Mouse (Mus musculus) lung, postnatal 25 days (tissue): ENCODE data around the gene Scrn3.
A peak's percentile ranks its signal among the peaks of the same experiment; 100 is the strongest.

Experiments
- DNase-seq: peaks from one replicate; pipeline ENCODE4 v3.0.0; 2022; ENCODE audit warnings: low spot score

Scrn3 gene

GRCm38 (mm10) chr2:73275261-73276040 lies 37.0 kb upstream of the Scrn3 start:
- no peak for DNase-seq

GRCm38 (mm10) chr2:73276141-73276571 lies 36.2 kb upstream of the Scrn3 start:
- no peak for DNase-seq

GRCm38 (mm10) chr2:73277021-73277708 lies 35.2 kb upstream of the Scrn3 start:
- no peak for DNase-seq

DNA sequence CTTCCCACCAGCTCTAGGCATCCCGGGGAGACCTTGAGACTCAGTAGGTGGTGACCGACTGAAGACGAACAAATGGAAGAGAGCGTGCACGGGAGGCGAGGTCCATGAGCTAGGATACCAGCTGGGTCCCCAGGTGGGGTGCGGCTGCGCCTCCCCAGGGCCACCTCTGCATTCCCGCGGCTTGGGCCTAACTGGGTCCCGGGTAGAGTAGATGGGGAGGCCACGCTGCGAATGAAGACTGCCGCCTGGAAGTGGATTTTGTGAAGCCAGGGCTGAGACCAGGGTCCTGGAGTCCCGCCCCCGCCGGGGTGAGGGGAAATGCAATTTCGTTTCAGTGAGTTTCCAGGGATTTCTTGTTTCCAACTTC lies 34.7 kb upstream of the Scrn3 start:
- no peak for DNase-seq

GRCm38 (mm10) chr2:73278131-73278854 lies 34.1 kb upstream of the Scrn3 start:
- DNase-seq, result peak; percentile 88

DNA sequence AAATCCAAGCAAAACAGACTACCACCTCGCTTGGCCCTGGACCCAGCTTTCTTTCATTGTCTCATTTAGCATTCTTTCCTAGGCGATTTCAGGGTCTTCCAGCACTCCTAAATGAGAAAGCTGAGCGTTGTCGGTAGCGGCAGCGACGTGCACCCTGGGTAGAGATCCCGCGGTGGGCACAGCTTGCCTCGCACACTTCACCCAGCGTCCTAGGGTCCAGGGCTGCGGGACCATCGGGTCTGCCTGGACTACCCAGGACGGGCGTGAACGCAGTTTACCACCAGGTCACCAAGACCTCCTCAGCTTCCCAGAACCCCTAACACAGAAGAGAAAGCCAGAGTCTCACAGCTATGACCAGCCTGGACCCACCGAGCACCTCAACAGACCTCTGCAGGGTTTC lies 33.5 kb upstream of the Scrn3 start:
- DNase-seq, result no peak

DNA sequence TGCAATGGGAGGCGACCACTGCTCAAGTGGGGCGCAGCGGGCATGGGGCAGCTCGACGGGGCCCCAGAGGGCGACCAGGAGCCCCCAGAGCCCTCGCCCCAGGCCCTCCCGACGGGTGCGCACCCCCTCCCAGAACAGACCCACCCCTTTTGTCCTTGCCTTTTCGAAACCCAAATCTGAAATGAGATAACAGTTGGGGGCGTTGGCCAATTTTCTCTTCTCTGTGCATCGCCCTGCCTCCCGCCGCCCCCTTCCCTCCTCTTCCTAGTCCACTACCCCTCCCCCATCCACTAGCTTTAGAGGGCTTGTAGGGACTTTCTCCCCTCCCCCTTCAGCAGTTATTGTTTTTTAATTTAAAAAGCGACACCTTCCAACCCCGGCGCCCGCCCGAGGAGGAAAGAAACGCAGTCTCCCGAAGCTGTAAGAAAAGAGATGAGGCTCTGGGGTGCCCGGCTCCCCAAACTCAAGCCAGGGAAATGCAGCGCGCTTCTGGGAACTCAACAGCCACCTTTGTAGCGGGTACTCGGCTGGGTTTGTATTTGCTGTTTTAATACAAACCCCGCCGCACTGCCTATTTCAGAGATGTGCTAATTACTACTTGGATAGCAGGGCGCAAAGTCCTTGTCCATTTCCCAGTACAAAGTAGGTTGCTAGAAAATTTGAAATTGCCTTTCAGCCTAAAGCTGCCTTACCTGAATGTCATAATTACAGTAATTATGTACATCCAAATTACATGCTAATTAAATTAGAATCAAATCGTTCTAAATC lies 32.9 kb upstream of the Scrn3 start:
- DNase-seq, result no peak

DNA sequence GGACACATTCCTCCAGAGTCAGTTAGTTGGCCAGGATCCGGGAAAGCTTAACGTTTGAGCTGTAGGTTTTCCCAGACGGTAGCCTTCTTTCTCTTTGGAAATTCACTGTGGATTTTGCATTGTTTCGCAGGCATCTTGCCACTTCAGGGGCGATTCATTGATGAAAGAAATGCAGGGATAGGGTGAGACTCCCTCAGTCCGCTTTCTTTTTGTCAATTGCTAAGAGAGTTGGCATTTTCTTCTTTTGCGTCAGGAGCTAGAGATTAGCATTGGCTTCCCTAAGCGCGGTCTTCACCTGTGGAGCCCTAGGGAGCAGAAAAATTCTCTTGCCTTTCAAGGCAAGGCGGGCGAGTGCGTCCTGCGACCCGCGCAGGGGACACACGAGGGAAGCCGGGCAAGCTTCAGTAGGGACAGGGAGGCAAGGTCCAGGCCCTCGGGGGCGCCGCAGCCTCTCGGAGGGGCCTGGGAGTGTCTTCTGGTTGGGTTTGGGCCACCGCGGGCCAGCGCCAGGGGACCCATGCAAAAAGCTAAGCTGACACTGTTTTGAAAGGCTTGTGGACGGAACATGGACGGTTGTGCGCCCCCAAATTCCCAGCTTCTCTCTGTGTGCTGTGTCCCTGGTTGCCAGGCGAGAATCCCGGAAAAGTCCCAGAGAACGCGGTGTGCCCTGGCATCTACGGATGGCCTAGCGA lies 31.9 kb upstream of the Scrn3 start:
- DNase-seq, result no peak

DNA sequence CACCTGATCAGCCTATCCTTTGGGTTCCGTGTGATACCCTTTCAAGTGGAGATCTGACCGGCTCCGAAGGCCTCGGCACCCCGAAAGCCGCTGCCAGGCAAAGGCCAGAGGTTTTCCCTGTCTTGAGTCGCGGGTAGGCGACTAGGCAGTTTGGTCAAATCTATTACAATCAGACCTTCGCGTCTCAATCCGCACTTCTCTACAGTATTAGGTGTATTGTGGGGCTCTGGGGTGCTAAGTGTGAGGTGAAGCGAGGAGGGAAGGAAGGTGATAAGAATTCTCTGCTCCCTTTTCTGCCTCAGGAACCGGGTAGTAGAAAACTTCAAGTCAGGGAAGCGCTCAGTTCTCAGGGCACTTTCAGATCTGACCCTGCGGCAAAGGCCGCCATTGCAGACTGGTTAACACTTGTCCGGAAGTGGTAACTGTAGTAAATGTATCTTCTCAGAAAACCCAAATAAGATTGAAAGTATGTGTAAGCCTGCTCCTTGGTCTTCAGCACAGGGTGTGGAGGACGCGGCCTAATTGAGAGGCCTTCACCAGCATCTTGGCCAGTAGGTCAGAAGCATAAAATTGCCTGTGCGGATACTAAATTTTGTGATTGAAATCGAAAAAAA lies 31.2 kb upstream of the Scrn3 start:
- no peak for DNase-seq

- DNase-seq, result no peak
Measured at GRCm38 (mm10) chr2:73281707-73282106, 30.7 kb upstream of the Scrn3 start.

- DNase-seq, result no peak
Measured at GRCm38 (mm10) chr2:73285630-73286029, 26.8 kb upstream of the Scrn3 start.

GRCm38 (mm10) chr2:73291130-73291529 lies 21.3 kb upstream of the Scrn3 start:
- no peak for DNase-seq

GRCm38 (mm10) chr2:73295023-73295422 lies 17.4 kb upstream of the Scrn3 start:
- no peak for DNase-seq

DNA sequence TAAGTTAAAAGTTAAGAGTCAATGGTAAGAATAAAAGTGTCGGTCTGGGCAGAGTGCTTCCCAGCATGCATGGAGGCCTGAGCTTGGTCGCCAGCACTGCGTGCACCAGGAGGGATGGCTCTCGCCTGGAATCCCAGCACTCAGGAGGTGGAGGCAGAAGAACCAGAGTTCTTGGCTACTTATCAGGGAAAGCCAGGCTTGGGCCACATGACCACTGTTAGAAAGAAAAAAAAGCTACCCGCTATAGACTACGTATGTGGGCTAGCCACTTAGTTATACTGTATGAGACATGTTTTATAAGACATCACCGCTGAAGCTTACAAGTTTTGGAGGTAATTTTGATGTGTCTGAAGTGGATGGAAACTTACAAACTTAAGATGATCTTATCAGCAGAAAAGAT lies 14.2 kb upstream of the Scrn3 start:
- no peak for DNase-seq

GRCm38 (mm10) chr2:73298841-73299240 lies 13.6 kb upstream of the Scrn3 start:
- no peak for DNase-seq

DNA sequence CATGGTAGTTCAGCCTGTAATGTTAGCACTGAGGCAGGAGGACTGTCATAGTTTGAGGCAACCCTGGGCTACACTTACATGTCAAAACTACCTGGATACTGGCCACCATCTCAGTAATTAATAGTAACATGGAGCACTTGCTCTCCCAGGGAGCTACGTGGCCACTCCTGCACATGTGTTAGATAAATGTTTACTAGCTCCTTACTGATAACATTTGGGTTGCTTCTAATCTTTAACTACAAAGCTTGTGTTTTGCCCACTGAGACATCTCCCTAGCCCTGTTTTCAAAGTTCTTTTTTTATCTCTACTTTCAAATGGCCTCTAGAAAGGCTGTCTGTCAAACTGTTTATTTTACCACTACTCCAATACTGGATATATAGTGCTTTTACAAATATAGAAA lies 10.4 kb upstream of the Scrn3 start:
- DNase-seq, result no peak

GRCm38 (mm10) chr2:73302722-73303121 lies 9.7 kb upstream of the Scrn3 start:
- no peak for DNase-seq

DNA sequence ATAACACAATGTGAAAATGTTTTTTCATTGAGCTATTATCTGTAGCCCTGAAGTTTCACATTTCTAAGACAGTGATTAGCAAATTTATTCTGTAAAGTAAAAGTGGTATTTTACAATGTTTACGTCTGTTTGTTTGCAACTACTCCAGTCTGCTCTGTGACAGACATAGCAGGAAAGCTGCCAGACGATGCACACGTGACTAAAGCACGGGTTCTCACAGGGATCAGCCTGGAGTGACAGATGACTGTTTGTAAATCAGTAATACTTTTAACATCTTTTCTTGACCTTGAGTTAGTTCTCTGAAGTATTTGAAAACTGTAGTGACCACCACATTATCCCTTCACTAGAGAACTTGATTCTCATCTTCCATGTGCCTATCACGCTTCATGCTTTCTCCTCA lies 7.9 kb upstream of the Scrn3 start:
- DNase-seq, result no peak

DNA sequence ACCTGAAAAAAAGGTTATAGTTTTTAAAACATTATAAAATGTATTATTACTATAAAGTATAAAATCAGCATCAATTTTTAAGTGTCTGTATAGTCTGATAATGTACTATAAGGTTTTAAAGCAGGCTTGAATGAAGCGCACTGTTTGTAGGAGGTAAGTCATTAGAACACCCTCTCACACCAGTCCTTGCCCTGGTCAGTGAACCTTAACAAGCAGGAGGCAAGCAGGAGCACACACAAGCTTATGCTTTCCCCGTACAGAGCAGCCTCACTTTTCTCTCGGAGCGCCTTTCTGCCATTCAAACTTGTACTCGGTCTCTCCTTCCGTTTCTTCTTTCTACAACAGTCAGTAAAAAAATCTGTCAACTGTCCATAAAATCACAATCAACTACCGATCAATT lies 6.4 kb upstream of the Scrn3 start:
- no peak for DNase-seq

- peak; percentile 38 for DNase-seq
Measured at GRCm38 (mm10) chr2:73313117-73313501, 708 bp downstream of the Scrn3 start.

GRCm38 (mm10) chr2:73314311-73314710 lies 1.9 kb downstream of the Scrn3 start:
- DNase-seq, result no peak
